Mouse (Mus musculus) bone marrow, adult 2 months (tissue): ENCODE measurements around the gene Man1b1.

Source experiments
- CTCF ChIP-seq: fragments of 200-500 bp; IDR thresholded peaks from 2 replicates; pipeline ENCODE4 v1.5.1; 2011; ENCODE audit warnings: low read length, control low read depth; ENCODE audit not compliant: control insufficient read depth, insufficient read depth
- POLR2A ChIP-seq: fragments of 200-500 bp; IDR thresholded peaks from 2 replicates; pipeline ENCODE4 v1.6.1; 2011; ENCODE audit warnings: low read depth, mild to moderate bottlenecking, control low read depth, low read length, borderline replicate concordance; ENCODE audit not compliant: control insufficient read depth

- no peak for TF ChIP-seq CTCF
- TF ChIP-seq POLR2A = no peak
Observed at GRCm38 (mm10) chr2:25338303-25338702, 6.2 kb downstream of the Man1b1 start.
